Mouse (Mus musculus): ENCODE measurements around the gene Cd200r3. TPM values are rescaled to one million over a fixed set of nuclear protein-coding genes. Genes with fewer than 3 reads are reported as not detected.
A peak's percentile ranks its signal among the peaks of the same experiment; 100 is the strongest.

The Cd200r3 gene
- polyA plus RNA-seq, 1 experiment from 2014 or later, result 0.79 TPM

GRCm38 (mm10) chr16:44965428-44965827, 21.9 kb downstream of the Cd200r3 start:
- Histone ChIP-seq H3K9ac (replicated peaks) (no peak overlapping the region), H3K36me3 (replicated peaks; ENCODE audit: insufficient read depth, low read length) (no peaks in the 10 kb centered on the region), H3K27me3 (ENCODE audit: insufficient read depth, low read length) (no peaks in the 10 kb centered on the region), H3K4me1 (ENCODE audit: insufficient read depth) (peaks cover 5% of the 10 kb centered on the region; the same call in 1 of the 2 replicates), H3K4me2 (ENCODE audit: low read depth, low read length) (no peak overlapping the region), H3K4me3 (ENCODE audit: low read depth, low read length) (no peak overlapping the region), H3K27ac (ENCODE audit: low read depth) (peak overlapping the region; percentile 26; the same call in 1 of the 2 replicates), H3K9me3 (ENCODE audit: low read length) (no peaks in the 10 kb centered on the region)
- WGBS (ENCODE audit: insufficient replicate concordance), result 52% methylated on average over 8 of the region's 8 CpGs
- no peak for TF ChIP-seq CTCF (IDR thresholded peaks at IDR 0.05; ENCODE audit: low read depth)
- TF ChIP-seq EP300 (IDR thresholded peaks at IDR 0.05; ENCODE audit: low read depth), result no peak
- ATAC-seq (no peak), DNase-seq (no peak)

GRCm38 (mm10) chr16:44965890-44966289, 22.4 kb downstream of the Cd200r3 start:
- Histone ChIP-seq H3K4me1 (ENCODE audit: insufficient read depth) (peaks cover 5% of the 10 kb centered on the region; the same call in 1 of the 2 replicates), H3K4me2 (ENCODE audit: low read depth, low read length) (no peak overlapping the region), H3K27ac (ENCODE audit: low read depth) (no peak overlapping the region), H3K4me3 (ENCODE audit: low read depth, low read length) (no peak overlapping the region), H3K27me3 (ENCODE audit: insufficient read depth, low read length) (no peaks in the 10 kb centered on the region), H3K9ac (replicated peaks) (no peak overlapping the region), H3K36me3 (replicated peaks; ENCODE audit: insufficient read depth, low read length) (no peaks in the 10 kb centered on the region), H3K9me3 (ENCODE audit: low read length) (no peaks in the 10 kb centered on the region)
- no peak for ATAC-seq
- 66% methylated on average over 3 of the region's 3 CpGs for WGBS (ENCODE audit: insufficient replicate concordance)
- TF ChIP-seq EP300 (IDR thresholded peaks at IDR 0.05; ENCODE audit: low read depth) (no peak), CTCF (IDR thresholded peaks at IDR 0.05; ENCODE audit: low read depth) (no peak)
- DNase-seq, result no peak

- no peak overlapping the region for H3K4me2 ChIP-seq (ENCODE audit: low read depth, low read length)
- TF ChIP-seq CTCF (IDR thresholded peaks at IDR 0.05; ENCODE audit: low read depth) (no peak), EP300 (IDR thresholded peaks at IDR 0.05; ENCODE audit: low read depth) (no peak)
- WGBS (ENCODE audit: insufficient replicate concordance), result 71% methylated on average over 4 of the region's 4 CpGs
- no peak overlapping the region for H3K27ac ChIP-seq (ENCODE audit: low read depth)
- no peaks in the 10 kb centered on the region for H3K9me3 ChIP-seq (ENCODE audit: low read length)
- H3K4me1 ChIP-seq (ENCODE audit: insufficient read depth), result peaks cover 5% of the 10 kb centered on the region; the same call in 1 of the 2 replicates
- no peaks in the 10 kb centered on the region for H3K27me3 ChIP-seq (ENCODE audit: insufficient read depth, low read length)
- no peaks in the 10 kb centered on the region for H3K36me3 ChIP-seq (replicated peaks; ENCODE audit: insufficient read depth, low read length)
- H3K4me3 ChIP-seq (ENCODE audit: low read depth, low read length), result no peak overlapping the region
- DNase-seq (no peak), ATAC-seq (no peak)
- H3K9ac ChIP-seq (replicated peaks), result no peak overlapping the region
Observed at GRCm38 (mm10) chr16:44966891-44967290, 23.4 kb downstream of the Cd200r3 start.

DNA sequence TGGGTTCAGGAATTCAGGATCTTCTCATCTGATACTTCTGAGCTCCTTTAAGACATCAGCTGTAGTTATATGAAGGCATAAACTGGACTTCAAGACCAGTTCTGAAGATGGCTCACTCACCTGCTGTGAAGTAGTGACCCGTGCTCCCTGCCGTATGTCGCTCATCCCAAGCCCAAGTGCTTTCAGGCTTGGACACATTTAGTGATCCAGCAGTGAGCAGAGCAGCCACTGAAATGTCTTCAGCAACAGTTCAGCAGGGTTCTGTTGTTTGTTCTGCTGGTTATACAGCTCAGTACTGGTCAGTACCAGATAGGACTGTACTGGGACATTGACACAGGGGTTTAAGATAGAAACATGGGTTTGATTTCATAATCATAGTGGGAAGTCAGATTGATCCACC, 24.6 kb downstream of the Cd200r3 start:
- H3K4me2 ChIP-seq (ENCODE audit: low read depth, low read length), result no peak overlapping the region
- H3K9ac ChIP-seq (replicated peaks), result no peak overlapping the region
- no peak for ATAC-seq
- H3K4me3 ChIP-seq (ENCODE audit: low read depth, low read length), result no peak overlapping the region
- no peaks in the 10 kb centered on the region for H3K36me3 ChIP-seq (replicated peaks; ENCODE audit: insufficient read depth, low read length)
- no peaks in the 10 kb centered on the region for H3K9me3 ChIP-seq (ENCODE audit: low read length)
- H3K4me1 ChIP-seq (ENCODE audit: insufficient read depth), result peaks cover 5% of the 10 kb centered on the region; the same call in 1 of the 2 replicates
- H3K27me3 ChIP-seq (ENCODE audit: insufficient read depth, low read length), result no peaks in the 10 kb centered on the region
- 82% methylated on average over 3 of the region's 3 CpGs for WGBS (ENCODE audit: insufficient replicate concordance)
- no peak for DNase-seq
- no peak overlapping the region for H3K27ac ChIP-seq (ENCODE audit: low read depth)
- TF ChIP-seq EP300 (IDR thresholded peaks at IDR 0.05; ENCODE audit: low read depth) (no peak), CTCF (IDR thresholded peaks at IDR 0.05; ENCODE audit: low read depth) (no peak)

DNA sequence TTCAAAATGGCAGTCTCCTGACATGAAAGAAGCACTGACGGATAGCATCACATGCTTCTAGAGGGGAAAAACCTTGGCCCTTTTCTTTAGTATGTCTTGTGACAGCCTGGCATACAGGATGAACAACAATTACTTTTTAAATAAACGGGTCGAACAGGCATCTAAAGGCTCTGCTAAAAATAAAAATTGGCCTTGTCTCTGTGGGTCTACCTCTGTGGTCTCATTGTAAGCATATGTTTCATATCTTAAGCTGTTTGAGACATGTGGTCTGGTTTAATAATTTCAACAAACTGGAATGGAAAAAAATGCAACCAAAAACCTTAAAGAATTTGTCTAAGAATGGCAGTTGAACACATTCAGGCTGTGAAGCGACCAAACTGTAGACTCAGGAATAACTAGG, 27.4 kb downstream of the Cd200r3 start:
- no peak for DNase-seq
- WGBS (ENCODE audit: insufficient replicate concordance), result 62% methylated on average over 4 of the region's 4 CpGs
- no peak overlapping the region for H3K9ac ChIP-seq (replicated peaks)
- no peak overlapping the region for H3K4me3 ChIP-seq (ENCODE audit: low read depth, low read length)
- H3K27ac ChIP-seq (ENCODE audit: low read depth), result no peak overlapping the region
- no peaks in the 10 kb centered on the region for H3K27me3 ChIP-seq (ENCODE audit: insufficient read depth, low read length)
- H3K36me3 ChIP-seq (replicated peaks; ENCODE audit: insufficient read depth, low read length), result no peaks in the 10 kb centered on the region
- no peaks in the 10 kb centered on the region for H3K9me3 ChIP-seq (ENCODE audit: low read length)
- no peak for TF ChIP-seq CTCF (IDR thresholded peaks at IDR 0.05; ENCODE audit: low read depth)
- no peak for TF ChIP-seq EP300 (IDR thresholded peaks at IDR 0.05; ENCODE audit: low read depth)
- no peak for ATAC-seq
- no peak overlapping the region for H3K4me2 ChIP-seq (ENCODE audit: low read depth, low read length)
- no peaks in the 10 kb centered on the region for H3K4me1 ChIP-seq (ENCODE audit: insufficient read depth)

DNA sequence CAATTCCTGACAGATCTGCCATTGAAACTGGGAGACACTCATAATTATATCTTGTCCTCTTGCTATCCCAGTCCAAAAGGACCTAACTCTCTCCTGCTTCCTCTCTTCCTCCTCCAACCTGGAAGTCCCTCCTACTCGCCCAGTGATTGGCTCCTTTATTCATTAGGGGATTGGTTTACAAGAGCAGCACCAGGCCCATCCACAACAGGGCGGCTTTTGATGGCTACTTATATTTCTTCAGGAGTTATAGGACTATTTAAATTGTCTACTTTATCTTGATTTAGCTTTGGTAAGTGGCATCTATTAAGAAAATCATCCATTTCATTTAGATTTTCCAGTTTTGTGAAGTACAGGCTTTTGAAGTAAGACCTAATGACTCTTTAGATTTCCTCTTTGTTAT, 30.6 kb downstream of the Cd200r3 start:
- Histone ChIP-seq H3K9me3 (ENCODE audit: low read length) (no peaks in the 10 kb centered on the region), H3K9ac (replicated peaks) (no peak overlapping the region), H3K27me3 (ENCODE audit: insufficient read depth, low read length) (no peaks in the 10 kb centered on the region), H3K4me3 (ENCODE audit: low read depth, low read length) (no peak overlapping the region), H3K4me2 (ENCODE audit: low read depth, low read length) (no peak overlapping the region), H3K36me3 (replicated peaks; ENCODE audit: insufficient read depth, low read length) (no peaks in the 10 kb centered on the region), H3K4me1 (ENCODE audit: insufficient read depth) (no peaks in the 10 kb centered on the region), H3K27ac (ENCODE audit: low read depth) (no peak overlapping the region)
- DNase-seq (no peak), ATAC-seq (no peak)
- TF ChIP-seq EP300 (IDR thresholded peaks at IDR 0.05; ENCODE audit: low read depth), result no peak
- no peak for TF ChIP-seq CTCF (IDR thresholded peaks at IDR 0.05; ENCODE audit: low read depth)
- WGBS (ENCODE audit: insufficient replicate concordance), result 71% methylated on average over 2 of the region's 2 CpGs

GRCm38 (mm10) chr16:44976081-44976480, 32.6 kb downstream of the Cd200r3 start:
- no peak for ATAC-seq
- H3K36me3 ChIP-seq (replicated peaks; ENCODE audit: insufficient read depth, low read length), result no peaks in the 10 kb centered on the region
- no peak for TF ChIP-seq EP300 (IDR thresholded peaks at IDR 0.05; ENCODE audit: low read depth)
- TF ChIP-seq CTCF (IDR thresholded peaks at IDR 0.05; ENCODE audit: low read depth), result no peak
- H3K4me2 ChIP-seq (ENCODE audit: low read depth, low read length), result no peak overlapping the region
- H3K9ac ChIP-seq (replicated peaks), result no peak overlapping the region
- H3K27ac ChIP-seq (ENCODE audit: low read depth), result no peak overlapping the region
- no peaks in the 10 kb centered on the region for H3K9me3 ChIP-seq (ENCODE audit: low read length)
- no peaks in the 10 kb centered on the region for H3K27me3 ChIP-seq (ENCODE audit: insufficient read depth, low read length)
- no peak for DNase-seq
- no peak overlapping the region for H3K4me3 ChIP-seq (ENCODE audit: low read depth, low read length)
- H3K4me1 ChIP-seq (ENCODE audit: insufficient read depth), result no peaks in the 10 kb centered on the region

Measured in liver, postnatal 0 days (tissue).